Mouse (Mus musculus): ENCODE results near the gene Fam122a.

DNA sequence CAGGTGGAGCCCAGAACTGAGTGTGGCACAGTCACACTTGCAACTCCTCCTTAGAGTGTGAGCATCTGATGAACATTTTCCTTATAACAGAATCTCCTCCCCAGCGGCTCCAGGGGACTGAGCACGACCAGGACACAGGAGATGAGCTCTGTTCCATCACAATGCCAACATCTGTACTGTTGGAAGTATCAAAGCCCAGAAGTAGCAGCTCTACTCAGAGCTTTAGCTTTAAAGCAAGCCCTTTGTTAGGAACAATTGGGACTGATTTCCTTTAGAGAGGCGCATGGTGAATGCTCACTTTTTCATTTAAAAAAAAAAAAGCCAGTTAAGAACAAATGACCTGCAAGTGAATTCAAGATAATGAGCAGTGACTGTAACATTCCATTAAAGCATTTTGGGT, 14.7 kb upstream of the Fam122a start:
- TF ChIP-seq TAL1 (IDR thresholded peaks at IDR 0.05; ENCODE audit: low read length), result no peak
- no peak for TF ChIP-seq GATA1 (IDR thresholded peaks at IDR 0.05; ENCODE audit: low read length)

Measured in erythroblast, embryonic 14.5 days (primary cell).